Mouse (Mus musculus) MEL (cell line): Measurements from ENCODE around the gene Vps72. TPM values are rescaled to one million over a fixed set of nuclear protein-coding genes. Genes with fewer than 3 reads are reported as not detected.
"Not testable (repeated sequence)": the region's sequence is repeated elsewhere in the genome, so short reads cannot be mapped to it uniquely, and the experiment has no call there.

Source experiments
- DNase-seq: peaks from one replicate; pipeline ENCODE4 v3.0.0; 2011; ENCODE audit warnings: low read depth, low spot score
- H3K27ac ChIP-seq: 2 replicates; pipeline ENCODE4 v1.5.1; 2012; ENCODE audit warnings: low read depth, mild to moderate bottlenecking, control low read depth, low read length, moderate library complexity; ENCODE audit not compliant: control insufficient read depth
- H3K27me3 ChIP-seq, 2 experiments: fragments of 150-350 bp in 1 of 2; sonication (generic) in 1 of 2; 2 replicates each; pipeline ENCODE4 v1.6.1; 2012; ENCODE audit warnings: low read length in 2 of 2, mild to moderate bottlenecking in 2 of 2, improper control_type of control experiment in 1 of 2, moderate library complexity in 1 of 2; ENCODE audit not compliant: insufficient read depth in 2 of 2, control insufficient read depth in 1 of 2
- H3K36me3 ChIP-seq, 2 experiments: 2 replicates each; pipeline ENCODE4 v1.6.1; 2012 to 2014; ENCODE audit warnings: low read length in 2 of 2, improper control_type of control experiment in 1 of 2, inconsistent platforms in 1 of 2, mild to moderate bottlenecking in 1 of 2; ENCODE audit not compliant: insufficient read depth in 2 of 2, control insufficient read depth in 1 of 2
- H3K4me1 ChIP-seq, 2 experiments: fragments of 150-350 bp in 1 of 2; sonication (generic) in 1 of 2; 2 replicates each; pipeline ENCODE4 v1.6.1; 2012; ENCODE audit warnings: low read length in 2 of 2, improper control_type of control experiment in 1 of 2, mild to moderate bottlenecking in 1 of 2; ENCODE audit not compliant: insufficient read depth in 2 of 2, control insufficient read depth in 1 of 2
- H3K4me3 ChIP-seq, 2 experiments: fragments of 150-350 bp in 1 of 2; sonication (generic) in 1 of 2; 2 replicates each; pipeline ENCODE4 v1.5.1; 2012; ENCODE audit warnings: low read depth in 2 of 2, low read length in 2 of 2, mild to moderate bottlenecking in 2 of 2, moderate library complexity in 2 of 2, control low read depth in 1 of 2, improper control_type of control experiment in 1 of 2; ENCODE audit not compliant: control insufficient read depth in 1 of 2, insufficient read depth in 1 of 2
- H3K79me2 ChIP-seq: 2 replicates; pipeline ENCODE4 v1.6.1; 2012; ENCODE audit warnings: mild to moderate bottlenecking, low read length, moderate library complexity; ENCODE audit not compliant: control insufficient read depth, poor library complexity, insufficient read depth
- H3K9ac ChIP-seq: 2 replicates; pipeline ENCODE4 v1.6.1; 2012; ENCODE audit warnings: low read depth, mild to moderate bottlenecking, control low read depth, low read length, moderate library complexity; ENCODE audit not compliant: control insufficient read depth, poor library complexity, severe bottlenecking
- H3K9me3 ChIP-seq: fragments of 150-350 bp; sonication (generic); replicated peaks from 2 replicates; pipeline ENCODE4 v1.6.1; 2012; ENCODE audit warnings: mild to moderate bottlenecking, low read length, improper control_type of control experiment, moderate library complexity; ENCODE audit not compliant: insufficient read depth
- CTCF ChIP-seq, 3 experiments: IDR thresholded peaks in 2 of 3; conservative IDR thresholded peaks in 1 of 3; 2 replicates each; pipeline ENCODE4 v1.5.1; 2011 to 2012; ENCODE audit warnings: low read length in 3 of 3, low read depth in 2 of 3, mild to moderate bottlenecking in 2 of 3, improper control_type of control experiment in 1 of 3, inconsistent platforms in 1 of 3, mixed read lengths in 1 of 3, moderate library complexity in 1 of 3; ENCODE audit not compliant: control insufficient read depth in 1 of 3, insufficient read depth in 1 of 3, poor library complexity in 1 of 3, severe bottlenecking in 1 of 3
- E2F4 ChIP-seq: IDR thresholded peaks from 2 replicates; pipeline ENCODE4 v1.6.1; 2011; ENCODE audit warnings: low read depth, low read length, improper control_type of control experiment, borderline replicate concordance
- ETS1 ChIP-seq: IDR thresholded peaks from 2 replicates; pipeline ENCODE4 v1.6.1; 2012; ENCODE audit warnings: low read depth, mild to moderate bottlenecking, inconsistent platforms, low read length, improper control_type of control experiment, moderate library complexity
- GATA1 ChIP-seq: IDR thresholded peaks from 2 replicates; pipeline ENCODE4 v1.6.1; 2011; ENCODE audit warnings: low read depth, low read length, improper control_type of control experiment
- MAX ChIP-seq: IDR thresholded peaks from 2 replicates; pipeline ENCODE4 v1.6.1; 2011; ENCODE audit warnings: low read length, improper control_type of control experiment
- MEF2A ChIP-seq: IDR thresholded peaks from 2 replicates; pipeline ENCODE4 v1.6.1; 2014; ENCODE audit warnings: low read depth, mild to moderate bottlenecking, inconsistent platforms, low read length, improper control_type of control experiment; ENCODE audit not compliant: poor library complexity, insufficient replicate concordance, severe bottlenecking; ENCODE audit errors: extremely low read depth
- MYB ChIP-seq: IDR thresholded peaks from 2 replicates; pipeline ENCODE4 v1.6.1; 2011; ENCODE audit warnings: mild to moderate bottlenecking, low read depth, low read length, improper control_type of control experiment
- MYC ChIP-seq: IDR thresholded peaks from 2 replicates; pipeline ENCODE4 v1.6.1; 2011; ENCODE audit warnings: low read depth, mild to moderate bottlenecking, low read length, improper control_type of control experiment, moderate library complexity
- POLR2A ChIP-seq, 2 experiments: IDR thresholded peaks; 2 replicates each; pipeline ENCODE4 v1.6.1; 2011 to 2012; ENCODE audit warnings: low read length in 2 of 2, mild to moderate bottlenecking in 2 of 2, control low read depth in 1 of 2, improper control_type of control experiment in 1 of 2, low read depth in 1 of 2, moderate library complexity in 1 of 2; ENCODE audit not compliant: control insufficient read depth in 1 of 2, insufficient read depth in 1 of 2, poor library complexity in 1 of 2
- POLR2AphosphoS5 ChIP-seq: IDR thresholded peaks from 2 replicates; pipeline ENCODE4 v1.6.1; 2012; ENCODE audit warnings: low read depth, borderline replicate concordance, mild to moderate bottlenecking, inconsistent platforms, low read length, moderate library complexity, mixed read lengths
- RCOR1 ChIP-seq: IDR thresholded peaks from 2 replicates; pipeline ENCODE4 v1.6.1; 2012; ENCODE audit warnings: low read depth, mild to moderate bottlenecking, inconsistent platforms, low read length, improper control_type of control experiment
- TAL1 ChIP-seq: IDR thresholded peaks from 2 replicates; pipeline ENCODE4 v1.6.1; 2012; ENCODE audit warnings: mild to moderate bottlenecking, inconsistent platforms, low read length, moderate library complexity, mixed read lengths
- ZKSCAN1 ChIP-seq: IDR thresholded peaks from 2 replicates; pipeline ENCODE4 v1.6.1; 2012; ENCODE audit warnings: low read depth, mild to moderate bottlenecking, inconsistent platforms, low read length, improper control_type of control experiment, moderate library complexity
- polyA plus RNA-seq, 2 experiments: library from polyadenylated mRNA; stranded (reverse) in 1 of 2; unstranded in 1 of 2; fragments of >175 nt in 1 of 2; fragments of >200 nt in 1 of 2; gene quantifications; 2 replicates each; pipeline versions ENCODE4 v1.2.1 to v1.2.4; 2012; ENCODE audit warnings: low replicate concordance in 2 of 2, low read depth in 1 of 2; ENCODE audit not compliant: insufficient read length in 2 of 2, insufficient read depth in 1 of 2, missing spikeins in 1 of 2
- total RNA-seq: library from RNA; depleted of rRNA; stranded (reverse); fragments of 300-350 nt; gene quantifications from 2 replicates; pipeline ENCODE4 v1.2.3, GENCODE M21; 2012

The Vps72 gene
- total and polyA plus RNA-seq, 3 experiments: 128 to 416 (median 266) TPM

GRCm38 (mm10) chr3:95106338-95107117 is 4.3 kb upstream of the Vps72 start, which contains the start of gene Pip5k1a:
Pip5k1a (minus strand) TSS chr3:95106930.
- peak; percentile 88 for TF ChIP-seq GATA1
- TF ChIP-seq POLR2A (IDR thresholded peaks at IDR 0.05; ENCODE audit: control insufficient read depth in 1 of 2, insufficient read depth in 1 of 2, low read depth in 1 of 2, low read length in 2 of 2, poor library complexity in 1 of 2): peak in 1 of 2 experiments; percentile 85; a peak in 1 of 4 replicates
- no peak for TF ChIP-seq E2F4
- no peak for TF ChIP-seq POLR2AphosphoS5
- no peak for TF ChIP-seq TAL1
- TF ChIP-seq ZKSCAN1: no peak
- TF ChIP-seq MAX: no peak
- no peak for TF ChIP-seq ETS1
- no peak for TF ChIP-seq MEF2A
- no peak for TF ChIP-seq MYC
- TF ChIP-seq MYB: no peak
- Histone ChIP-seq H3K27ac (peak within 1 kb of the TSS; percentile 77), H3K27me3 (no peaks in the 10 kb centered on the region), H3K79me2 (peaks cover 46% of the 10 kb centered on the region), H3K9ac (peak within 1 kb of the TSS; percentile 80), H3K9me3 (no peaks in the 10 kb centered on the region), H3K4me3 (peak within 1 kb of the TSS; percentile 71), H3K4me1 (peaks cover 11 to 24% of the 10 kb centered on the region in 2 experiments), H3K36me3 (peaks cover 12 to 33% of the 10 kb centered on the region in 2 experiments)
- peak; percentile 100 for DNase-seq

GRCm38 (mm10) chr3:95107308-95107707 is 3.5 kb upstream of the Vps72 start:
- Histone ChIP-seq H3K79me2 (peaks cover 43% of the 10 kb centered on the region), H3K9ac (peak overlapping the region; percentile 80), H3K4me3 (peak overlapping the region; percentile 49 to 71), H3K27ac (peak overlapping the region; percentile 70; the same call in 1 of the 2 replicates), H3K36me3 (peaks cover 6 to 31% of the 10 kb centered on the region in 2 experiments; a peak in 3 of 4 replicates), H3K4me1 (peaks cover 13 to 25% of the 10 kb centered on the region in 2 experiments)
- not testable (repeated sequence) for DNase-seq, H3K27me3 ChIP-seq, H3K9me3 ChIP-seq

GRCm38 (mm10) chr3:95107898-95108297 is 2.9 kb upstream of the Vps72 start:
- H3K9me3 ChIP-seq: no peaks in the 10 kb centered on the region
- H3K27me3 ChIP-seq: no peaks in the 10 kb centered on the region
- peaks cover 13 to 28% of the 10 kb centered on the region in 2 experiments for H3K4me1 ChIP-seq
- TF ChIP-seq RCOR1 (no peak), GATA1 (peak; percentile 18; the same call in 1 of the 2 replicates), CTCF (IDR thresholded peaks at IDR 0.05 in 2 of 3, conservative IDR thresholded peaks at IDR 0.05 in 1 of 3; ENCODE audit: control insufficient read depth in 1 of 3, insufficient read depth in 1 of 3, low read depth in 2 of 3, low read length in 3 of 3, poor library complexity in 1 of 3, severe bottlenecking in 1 of 3) (peak in 1 of 3 experiments; percentile 55; a peak in 2 of 6 replicates)
- H3K4me3 ChIP-seq: no peak overlapping the region
- H3K9ac ChIP-seq: no peak overlapping the region
- DNase-seq: peak; percentile 81
- no peak overlapping the region for H3K27ac ChIP-seq
- H3K36me3 ChIP-seq: peaks cover 3 to 31% of the 10 kb centered on the region in 2 experiments; a peak in 3 of 4 replicates
- peaks cover 45% of the 10 kb centered on the region for H3K79me2 ChIP-seq
